Mouse (Mus musculus): ENCODE results near the gene L3mbtl1. TPM values are rescaled to one million over a fixed set of nuclear protein-coding genes. Genes with fewer than 3 reads are reported as not detected.

L3mbtl1 gene
- total and polyA plus RNA-seq, 2 experiments from 2014 or later: 3.4 to 10.4 TPM

- no peak for DNase-seq
- no peak for TF ChIP-seq CTCF (IDR thresholded peaks at IDR 0.05; ENCODE audit: low read depth)
- Histone ChIP-seq H3K27ac (ENCODE audit: low read depth, low read length) (no peak overlapping the region), H3K4me3 (ENCODE audit: low read depth, low read length) (no peak overlapping the region), H3K27me3 (ENCODE audit: insufficient read depth, low read length) (no peaks in the 10 kb centered on the region), H3K4me1 (ENCODE audit: insufficient read depth) (no peaks in the 10 kb centered on the region), H3K4me2 (ENCODE audit: low read depth) (no peak overlapping the region), H3K9me3 (ENCODE audit: low read length) (no peaks in the 10 kb centered on the region), H3K9ac (no peak overlapping the region), H3K36me3 (ENCODE audit: insufficient read depth) (no peaks in the 10 kb centered on the region)
- 70% methylated on average over 8 of the region's 10 CpGs for WGBS
- ATAC-seq: no peak
Observed at GRCm38 (mm10) chr2:162961321-162961720, 18.0 kb downstream of the L3mbtl1 start.

GRCm38 (mm10) chr2:162966734-162967133 lies 23.5 kb downstream of the L3mbtl1 start:
- Histone ChIP-seq H3K9ac (no peak overlapping the region), H3K36me3 (ENCODE audit: insufficient read depth) (no peaks in the 10 kb centered on the region), H3K9me3 (ENCODE audit: low read length) (no peaks in the 10 kb centered on the region), H3K4me3 (ENCODE audit: low read depth, low read length) (no peak overlapping the region), H3K27ac (ENCODE audit: low read depth, low read length) (no peak overlapping the region), H3K4me2 (ENCODE audit: low read depth) (no peak overlapping the region), H3K27me3 (ENCODE audit: insufficient read depth, low read length) (no peaks in the 10 kb centered on the region), H3K4me1 (ENCODE audit: insufficient read depth) (no peaks in the 10 kb centered on the region)
- DNase-seq (no peak), ATAC-seq (no peak)
- WGBS: 82% methylated on average over 2 of the region's 2 CpGs
- no peak for TF ChIP-seq CTCF (IDR thresholded peaks at IDR 0.05; ENCODE audit: low read depth)

DNA sequence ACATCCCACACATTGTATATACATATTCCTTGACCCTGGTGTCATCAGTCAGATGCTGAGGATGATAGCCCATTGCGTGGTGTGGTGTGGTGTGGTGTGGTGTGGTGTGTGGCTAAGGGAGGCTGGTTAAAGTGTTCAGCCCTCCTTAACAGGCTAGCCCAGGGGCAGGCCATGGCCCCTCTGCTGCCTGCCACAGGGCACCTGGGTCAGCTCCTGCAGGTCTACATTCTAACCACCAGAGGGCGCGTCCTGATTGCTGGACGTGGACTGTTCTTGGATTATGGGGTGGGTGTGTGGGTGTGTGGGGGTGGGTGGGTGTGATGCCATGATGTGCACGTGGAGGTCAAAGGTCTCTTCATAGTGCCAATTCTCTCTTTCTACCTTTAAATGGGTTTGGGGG lies 25.1 kb downstream of the L3mbtl1 start:
- Histone ChIP-seq H3K36me3 (ENCODE audit: insufficient read depth) (no peaks in the 10 kb centered on the region), H3K27ac (ENCODE audit: low read depth, low read length) (no peak overlapping the region), H3K4me1 (ENCODE audit: insufficient read depth) (no peaks in the 10 kb centered on the region), H3K27me3 (ENCODE audit: insufficient read depth, low read length) (no peaks in the 10 kb centered on the region), H3K9me3 (ENCODE audit: low read length) (no peaks in the 10 kb centered on the region), H3K4me3 (ENCODE audit: low read depth, low read length) (no peak overlapping the region), H3K4me2 (ENCODE audit: low read depth) (no peak overlapping the region), H3K9ac (no peak overlapping the region)
- WGBS: 10% methylated on average over 5 of the region's 5 CpGs
- ATAC-seq (no peak), DNase-seq (peak; percentile 22)
- peak; percentile 83 for TF ChIP-seq CTCF (IDR thresholded peaks at IDR 0.05; ENCODE audit: low read depth)

DNA sequence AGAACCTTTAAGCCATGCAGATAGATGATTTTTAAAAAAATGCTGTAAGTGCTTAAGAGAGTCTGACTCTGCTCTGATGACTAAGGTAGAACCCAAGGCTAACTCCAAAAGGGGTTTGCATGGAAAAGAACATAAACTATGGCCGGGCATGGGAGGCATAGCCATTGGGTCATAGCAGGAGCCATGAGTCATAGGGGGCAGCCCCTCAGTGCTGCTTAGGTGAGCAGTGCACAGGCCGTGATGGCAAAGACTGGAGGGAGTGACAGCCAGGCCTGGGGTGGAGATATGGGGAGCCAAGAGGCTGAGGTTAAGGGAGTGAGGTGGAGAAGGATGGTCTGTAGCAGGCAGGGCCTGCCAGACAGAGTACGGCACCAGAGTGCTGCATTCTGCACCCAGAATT lies 25.8 kb downstream of the L3mbtl1 start:
- DNase-seq (no peak), ATAC-seq (no peak)
- Histone ChIP-seq H3K9ac (no peak overlapping the region), H3K4me3 (ENCODE audit: low read depth, low read length) (no peak overlapping the region), H3K27ac (ENCODE audit: low read depth, low read length) (no peak overlapping the region), H3K27me3 (ENCODE audit: insufficient read depth, low read length) (no peaks in the 10 kb centered on the region), H3K4me1 (ENCODE audit: insufficient read depth) (no peaks in the 10 kb centered on the region), H3K36me3 (ENCODE audit: insufficient read depth) (no peaks in the 10 kb centered on the region), H3K9me3 (ENCODE audit: low read length) (no peaks in the 10 kb centered on the region), H3K4me2 (ENCODE audit: low read depth) (no peak overlapping the region)
- 83% methylated on average over 3 of the region's 3 CpGs for WGBS
- no peak for TF ChIP-seq CTCF (IDR thresholded peaks at IDR 0.05; ENCODE audit: low read depth)

- DNase-seq: no peak
- no peak overlapping the region for H3K4me3 ChIP-seq (ENCODE audit: low read depth, low read length)
- H3K4me2 ChIP-seq (ENCODE audit: low read depth): no peak overlapping the region
- peaks cover 5% of the 10 kb centered on the region; the same call in 1 of the 2 replicates for H3K4me1 ChIP-seq (ENCODE audit: insufficient read depth)
- TF ChIP-seq CTCF (IDR thresholded peaks at IDR 0.05; ENCODE audit: low read depth): no peak
- ATAC-seq: no peak
- no peaks in the 10 kb centered on the region for H3K9me3 ChIP-seq (ENCODE audit: low read length)
- no peaks in the 10 kb centered on the region for H3K36me3 ChIP-seq (ENCODE audit: insufficient read depth)
- no peaks in the 10 kb centered on the region for H3K27me3 ChIP-seq (ENCODE audit: insufficient read depth, low read length)
- WGBS: 84% methylated on average over 6 of the region's 6 CpGs
- H3K27ac ChIP-seq (ENCODE audit: low read depth, low read length): no peak overlapping the region
- H3K9ac ChIP-seq: no peak overlapping the region
Observed at GRCm38 (mm10) chr2:162970896-162971295, 27.6 kb downstream of the L3mbtl1 start.

DNA sequence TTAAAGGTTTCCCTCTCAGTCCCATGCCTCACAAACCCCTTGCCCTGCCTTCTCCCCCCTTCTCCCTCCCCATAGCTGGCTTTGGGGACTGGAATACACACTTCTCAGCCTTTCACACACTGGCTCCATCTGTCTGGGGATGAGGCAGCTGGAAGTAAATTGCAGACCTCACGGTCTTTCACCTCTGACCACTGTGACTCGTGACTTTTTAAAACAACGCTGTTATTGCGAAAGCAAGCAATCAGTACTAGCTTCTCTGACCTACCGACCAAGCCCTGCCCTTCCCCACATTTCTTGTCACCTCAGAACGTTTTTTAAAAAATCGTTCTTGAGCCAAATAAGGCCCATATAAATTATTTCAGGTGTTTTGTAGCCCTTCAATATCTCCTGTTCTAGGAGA lies 29.5 kb downstream of the L3mbtl1 start:
- DNase-seq (no peak), ATAC-seq (no peak)
- no peaks in the 10 kb centered on the region for H3K27me3 ChIP-seq (ENCODE audit: insufficient read depth, low read length)
- 77% methylated on average over 7 of the region's 7 CpGs for WGBS
- TF ChIP-seq CTCF (IDR thresholded peaks at IDR 0.05; ENCODE audit: low read depth): no peak
- no peaks in the 10 kb centered on the region for H3K36me3 ChIP-seq (ENCODE audit: insufficient read depth)
- no peak overlapping the region for H3K4me2 ChIP-seq (ENCODE audit: low read depth)
- no peak overlapping the region for H3K27ac ChIP-seq (ENCODE audit: low read depth, low read length)
- H3K9ac ChIP-seq: no peak overlapping the region
- no peak overlapping the region for H3K4me3 ChIP-seq (ENCODE audit: low read depth, low read length)
- peaks cover 5% of the 10 kb centered on the region; the same call in 1 of the 2 replicates for H3K4me1 ChIP-seq (ENCODE audit: insufficient read depth)
- no peaks in the 10 kb centered on the region for H3K9me3 ChIP-seq (ENCODE audit: low read length)

GRCm38 (mm10) chr2:162973206-162973605 lies 29.9 kb downstream of the L3mbtl1 start:
- no peaks in the 10 kb centered on the region for H3K36me3 ChIP-seq (ENCODE audit: insufficient read depth)
- H3K27me3 ChIP-seq (ENCODE audit: insufficient read depth, low read length): no peaks in the 10 kb centered on the region
- no peak overlapping the region for H3K4me2 ChIP-seq (ENCODE audit: low read depth)
- ATAC-seq (no peak), DNase-seq (no peak)
- H3K4me1 ChIP-seq (ENCODE audit: insufficient read depth): peaks cover 5% of the 10 kb centered on the region; the same call in 1 of the 2 replicates
- no peaks in the 10 kb centered on the region for H3K9me3 ChIP-seq (ENCODE audit: low read length)
- H3K4me3 ChIP-seq (ENCODE audit: low read depth, low read length): no peak overlapping the region
- 75% methylated on average over 5 of the region's 5 CpGs for WGBS
- TF ChIP-seq CTCF (IDR thresholded peaks at IDR 0.05; ENCODE audit: low read depth): no peak
- H3K9ac ChIP-seq: no peak overlapping the region
- H3K27ac ChIP-seq (ENCODE audit: low read depth, low read length): no peak overlapping the region
